Mouse (Mus musculus) hindbrain, embryonic 11.5 days (tissue): ENCODE data around the gene Lpin1. TPM values are rescaled to one million over a fixed set of nuclear protein-coding genes. Genes with fewer than 3 reads are reported as not detected.

Source experiments
- polyA plus RNA-seq: library from polyadenylated mRNA; unstranded; fragments of >200 nt; fragmentation: Nextera tagmentation; extraction: Ambion mirVana; gene quantifications from 2 replicates; pipeline ENCODE4 v1.2.1, GENCODE M21; 2014

The Lpin1 gene
- polyA plus RNA-seq, 1 experiment from 2014 or later = 11.0 TPM

Other genes starting within 250 kb of the Lpin1 start
- 0.09 TPM in 1 of 2 replicates, not detected in the other for gene Ntsr2, start 42.4 kb upstream of the Lpin1 start, polyA plus RNA-seq
- 8.8 and 11.2 TPM in 2 replicates for gene Greb1, start 189.9 kb upstream of the Lpin1 start, polyA plus RNA-seq
- 75.3 and 76.5 TPM in 2 replicates for gene E2f6, start 200.0 kb upstream of the Lpin1 start, polyA plus RNA-seq